Mouse (Mus musculus) small intestine, adult 2 months (tissue): ENCODE measurements around the gene Sdk2.

Source experiments
- CTCF ChIP-seq: fragments of 200-500 bp; IDR thresholded peaks from 2 replicates; pipeline ENCODE4 v1.5.1; 2012; ENCODE audit warnings: low read depth, mild to moderate bottlenecking, control low read depth, inconsistent platforms, low read length, moderate library complexity, mixed read lengths; ENCODE audit not compliant: insufficient replicate concordance, insufficient read length; ENCODE audit errors: extremely low read depth
- POLR2A ChIP-seq: fragments of 200-500 bp; IDR thresholded peaks from 2 replicates; pipeline ENCODE4 v1.6.1; 2012; ENCODE audit warnings: low read depth, mild to moderate bottlenecking, control low read depth, inconsistent platforms, low read length, moderate library complexity

DNA sequence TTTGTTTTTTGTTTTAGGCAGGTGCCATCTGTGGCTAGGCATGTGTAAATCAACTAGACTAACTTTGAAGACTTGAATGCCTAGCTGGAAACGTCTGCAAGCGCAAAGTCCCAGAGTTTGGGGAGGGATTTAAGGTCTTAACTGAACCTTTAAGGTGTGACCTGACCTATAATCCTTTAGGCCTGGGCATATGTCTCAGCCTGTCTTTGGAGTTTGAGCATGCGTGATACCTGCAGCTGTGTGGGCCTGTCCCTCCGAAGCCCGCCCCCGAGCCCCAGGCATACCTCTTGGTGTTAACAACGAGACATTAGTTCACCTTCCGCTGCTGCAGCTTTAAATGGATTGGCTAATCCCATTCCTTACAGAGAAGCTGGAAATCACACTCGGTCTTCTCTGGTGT is 312.0 kb downstream of the Sdk2 start:
- no peak for TF ChIP-seq POLR2A
- no peak for TF ChIP-seq CTCF
